Mouse (Mus musculus) bone marrow macrophage, adult 2 months (primary cell): ENCODE results near the gene Zmym1. TPM values are rescaled to one million over a fixed set of nuclear protein-coding genes. Genes with fewer than 3 reads are reported as not detected.

ENCODE experiments used
- H3K27ac ChIP-seq: 2 replicates; pipeline ENCODE4 v1.5.1; 2012; ENCODE audit warnings: low read depth, low read length; ENCODE audit not compliant: insufficient read depth
- H3K4me1 ChIP-seq: 2 replicates; pipeline ENCODE4 v1.6.1; 2012; ENCODE audit warnings: low read length; ENCODE audit not compliant: control insufficient read depth, insufficient read depth
- H3K4me3 ChIP-seq: 2 replicates; pipeline ENCODE4 v1.5.1; 2012; ENCODE audit warnings: mild to moderate bottlenecking, low read length, moderate library complexity; ENCODE audit not compliant: insufficient read depth
- CTCF ChIP-seq: IDR thresholded peaks from 2 replicates; pipeline ENCODE4 v1.5.1; 2012; ENCODE audit warnings: low read depth, mild to moderate bottlenecking, low read length, moderate library complexity
- POLR2A ChIP-seq: IDR thresholded peaks from 2 replicates; pipeline ENCODE4 v1.6.1; 2012; ENCODE audit warnings: mild to moderate bottlenecking, low read depth, low read length, borderline replicate concordance
- polyA plus RNA-seq: library from polyadenylated mRNA; stranded (reverse); fragments of >200 nt; gene quantifications from 2 replicates; pipeline ENCODE4 v1.2.4, GENCODE M21; 2012; ENCODE audit not compliant: missing spikeins, insufficient read depth, insufficient read length

Gene Zmym1
- polyA plus RNA-seq, 1 experiment: 13.2 TPM

DNA sequence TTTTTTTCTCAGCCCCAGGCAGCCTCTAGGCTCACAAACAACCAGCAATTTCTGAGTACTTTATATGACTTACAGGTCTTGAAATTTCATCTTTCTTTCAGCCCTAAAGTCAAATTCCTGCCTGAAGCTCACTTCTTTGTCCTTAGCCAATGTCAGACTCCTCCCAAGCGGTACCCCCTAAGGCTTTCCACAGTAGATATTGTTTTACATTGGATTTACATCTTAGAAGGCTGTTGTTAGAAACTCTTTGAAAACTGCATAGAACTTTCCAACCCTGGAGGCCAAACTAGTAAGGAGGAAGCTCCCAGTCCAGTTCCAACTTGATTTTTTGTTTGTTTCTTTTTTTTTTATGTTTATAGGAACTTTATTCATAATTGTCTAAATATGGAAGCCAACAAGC, 3.1 kb upstream of the Zmym1 start:
- no peak for TF ChIP-seq CTCF
- TF ChIP-seq POLR2A: no peak
- H3K27ac ChIP-seq: no peak overlapping the region
- no peak overlapping the region for H3K4me3 ChIP-seq
- H3K4me1 ChIP-seq: peaks cover 5% of the 10 kb centered on the region

DNA sequence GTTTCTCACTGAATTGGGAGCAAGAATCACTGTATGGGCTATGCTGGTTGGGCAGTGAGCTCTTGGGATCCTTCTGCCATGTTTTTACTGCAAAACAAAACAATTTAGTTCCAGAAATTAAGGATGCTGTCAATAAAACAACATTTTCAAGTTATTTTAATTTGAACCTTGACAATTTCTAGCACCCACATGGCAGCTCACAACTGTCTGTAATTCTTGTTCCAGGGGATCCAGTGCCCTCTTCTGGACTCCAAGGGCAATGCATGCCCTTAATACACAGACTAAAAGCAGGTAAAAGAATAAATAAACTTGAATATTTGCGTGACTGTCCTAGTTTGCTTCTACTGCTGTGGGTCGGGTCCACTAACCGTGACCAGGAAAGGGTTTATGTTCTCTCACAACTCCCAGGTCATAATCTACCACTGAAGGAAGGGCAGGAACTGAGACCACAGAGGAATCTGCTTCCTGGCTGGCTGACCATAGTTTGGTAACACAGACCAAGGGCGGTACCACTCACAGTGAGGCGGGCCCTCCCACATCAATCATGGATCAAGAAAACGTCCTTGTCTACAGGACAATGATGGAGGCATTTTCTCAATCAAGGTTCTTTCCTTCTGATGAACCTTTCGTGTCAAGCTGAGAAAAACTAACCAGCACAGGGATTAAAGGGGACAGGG, 6.3 kb downstream of the Zmym1 start:
- no peak for TF ChIP-seq CTCF
- TF ChIP-seq POLR2A: no peak
- Histone ChIP-seq H3K27ac (no peak overlapping the region), H3K4me1 (peaks cover 1% of the 10 kb centered on the region), H3K4me3 (no peak overlapping the region)

DNA sequence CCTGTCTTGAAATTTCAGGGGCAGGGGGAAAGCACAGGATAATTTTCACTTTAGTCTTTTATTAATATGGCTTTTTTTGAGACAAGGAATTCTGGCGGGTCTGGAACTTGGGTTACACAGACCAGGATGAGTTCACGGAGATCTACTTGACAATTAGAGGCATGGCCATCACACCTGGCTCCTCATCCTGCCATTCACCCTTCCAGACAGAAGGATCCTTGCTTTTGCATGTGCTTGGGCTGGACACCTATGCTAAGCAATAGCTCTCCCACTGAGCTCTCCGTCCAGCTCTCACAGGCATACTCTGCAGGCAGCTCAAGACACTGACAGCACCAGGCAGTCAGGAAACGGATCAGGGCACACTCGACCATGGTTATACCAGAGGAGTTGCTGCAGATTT, 7.9 kb downstream of the Zmym1 start:
- H3K4me3 ChIP-seq: no peak overlapping the region
- H3K27ac ChIP-seq: no peak overlapping the region
- no peaks in the 10 kb centered on the region for H3K4me1 ChIP-seq
- TF ChIP-seq CTCF: no peak
- TF ChIP-seq POLR2A: no peak

DNA sequence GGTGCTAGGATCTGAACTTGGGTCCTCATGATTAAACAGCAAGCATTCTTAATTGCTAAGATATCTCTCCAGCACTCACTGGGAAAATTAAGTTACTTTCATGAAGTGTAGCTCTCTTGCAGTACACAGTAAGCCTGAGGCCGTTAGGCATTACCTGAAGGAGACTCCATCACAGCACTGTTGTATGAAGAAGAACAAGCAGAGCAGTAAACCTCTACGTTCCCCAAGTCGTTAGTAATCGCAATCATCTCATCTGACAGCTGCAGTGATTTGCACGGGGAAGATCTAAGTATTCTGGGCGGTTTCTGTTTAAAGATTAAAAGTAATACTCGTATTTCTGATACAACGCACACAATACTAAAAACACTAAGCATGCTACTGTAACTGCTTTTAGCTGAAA, 9.8 kb downstream of the Zmym1 start:
- H3K27ac ChIP-seq: no peak overlapping the region
- TF ChIP-seq POLR2A (no peak), CTCF (no peak)
- H3K4me1 ChIP-seq: peaks cover 1% of the 10 kb centered on the region
- no peak overlapping the region for H3K4me3 ChIP-seq

DNA sequence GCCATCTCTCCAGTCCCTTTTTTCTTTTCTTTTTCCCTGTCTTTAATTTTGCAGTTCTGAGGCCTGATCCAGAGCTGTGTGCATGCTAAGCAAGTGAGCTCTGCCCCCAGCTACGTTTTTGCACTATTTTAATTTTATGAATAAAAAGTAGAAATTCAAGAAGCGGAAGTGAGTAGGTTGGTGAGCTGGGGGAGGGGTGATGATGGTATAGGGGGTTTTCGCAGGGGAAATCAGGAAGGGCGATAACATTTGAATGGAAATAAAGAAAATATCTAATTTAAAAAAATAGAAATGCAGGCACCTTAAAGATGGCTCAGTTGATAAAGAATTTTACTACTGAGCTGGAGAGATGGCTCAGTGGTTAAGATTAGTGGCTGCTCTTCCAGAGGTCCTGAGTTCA, 17.4 kb downstream of the Zmym1 start:
- H3K4me1 ChIP-seq: peaks cover 11% of the 10 kb centered on the region
- no peak for TF ChIP-seq POLR2A
- no peak for TF ChIP-seq CTCF
- H3K27ac ChIP-seq: no peak overlapping the region

DNA sequence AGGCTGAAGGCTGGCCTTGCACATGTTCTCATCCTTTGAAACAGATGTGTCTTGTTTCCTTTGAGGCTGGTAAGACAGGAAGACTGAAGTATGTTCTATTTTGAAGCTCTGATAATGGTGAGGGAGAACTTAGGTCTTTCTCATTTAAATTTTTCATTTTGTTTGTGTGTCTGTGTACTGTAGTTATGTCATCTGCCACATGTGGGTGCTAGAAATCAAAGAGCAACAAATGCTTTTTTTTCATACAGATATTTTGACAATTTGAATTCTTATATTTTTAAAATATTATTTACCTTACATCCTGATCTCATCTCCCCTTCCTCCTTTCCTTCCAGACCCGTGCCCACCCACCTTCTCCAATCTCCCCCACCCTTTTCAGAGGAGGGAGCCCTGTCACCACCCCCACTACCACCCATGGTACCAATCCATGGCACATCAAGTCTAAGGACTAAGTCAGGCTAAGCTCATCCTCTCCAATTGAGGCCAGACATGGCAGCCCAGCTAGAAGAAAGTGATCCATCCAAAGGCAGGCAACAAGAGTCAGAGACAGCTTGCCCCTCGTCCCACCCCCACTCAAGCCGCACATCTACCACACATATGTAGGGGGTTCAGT, 21.0 kb downstream of the Zmym1 start:
- no peak overlapping the region for H3K27ac ChIP-seq
- TF ChIP-seq CTCF (no peak), POLR2A (no peak)

More for the DNA sequence above, 17.4 kb downstream of the Zmym1 start:
- no peak overlapping the region for H3K4me3 ChIP-seq

DNA sequence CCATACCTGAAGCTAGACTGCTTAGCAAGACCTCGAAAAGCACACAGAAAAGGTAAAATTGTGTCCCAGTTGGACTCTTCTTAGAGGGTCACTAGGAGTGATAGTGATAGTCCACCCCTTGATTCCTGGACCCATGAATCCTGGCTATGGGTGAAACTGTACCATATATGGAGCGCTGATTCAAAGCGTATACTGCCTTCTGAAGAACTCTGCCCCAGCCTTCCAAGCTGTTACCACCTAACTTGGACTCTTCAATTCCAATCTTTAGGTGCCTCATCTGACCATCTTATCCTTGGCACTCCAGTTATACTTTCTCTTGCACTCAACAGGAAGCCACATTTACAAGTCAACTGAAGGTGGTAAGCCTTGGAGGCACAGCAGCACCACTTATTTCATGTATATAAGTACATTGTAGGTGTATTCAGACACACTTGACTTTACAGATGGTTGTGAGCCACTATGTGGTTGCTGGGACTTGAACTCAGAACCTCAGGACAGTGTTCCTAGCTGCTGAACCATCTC, 22.1 kb downstream of the Zmym1 start:
- no peak overlapping the region for H3K27ac ChIP-seq
- no peak for TF ChIP-seq POLR2A
- no peak overlapping the region for H3K4me3 ChIP-seq
- H3K4me1 ChIP-seq: no peaks in the 10 kb centered on the region

More for the DNA sequence above, 21.0 kb downstream of the Zmym1 start:
- Histone ChIP-seq H3K4me1 (no peaks in the 10 kb centered on the region), H3K4me3 (no peak overlapping the region)

DNA sequence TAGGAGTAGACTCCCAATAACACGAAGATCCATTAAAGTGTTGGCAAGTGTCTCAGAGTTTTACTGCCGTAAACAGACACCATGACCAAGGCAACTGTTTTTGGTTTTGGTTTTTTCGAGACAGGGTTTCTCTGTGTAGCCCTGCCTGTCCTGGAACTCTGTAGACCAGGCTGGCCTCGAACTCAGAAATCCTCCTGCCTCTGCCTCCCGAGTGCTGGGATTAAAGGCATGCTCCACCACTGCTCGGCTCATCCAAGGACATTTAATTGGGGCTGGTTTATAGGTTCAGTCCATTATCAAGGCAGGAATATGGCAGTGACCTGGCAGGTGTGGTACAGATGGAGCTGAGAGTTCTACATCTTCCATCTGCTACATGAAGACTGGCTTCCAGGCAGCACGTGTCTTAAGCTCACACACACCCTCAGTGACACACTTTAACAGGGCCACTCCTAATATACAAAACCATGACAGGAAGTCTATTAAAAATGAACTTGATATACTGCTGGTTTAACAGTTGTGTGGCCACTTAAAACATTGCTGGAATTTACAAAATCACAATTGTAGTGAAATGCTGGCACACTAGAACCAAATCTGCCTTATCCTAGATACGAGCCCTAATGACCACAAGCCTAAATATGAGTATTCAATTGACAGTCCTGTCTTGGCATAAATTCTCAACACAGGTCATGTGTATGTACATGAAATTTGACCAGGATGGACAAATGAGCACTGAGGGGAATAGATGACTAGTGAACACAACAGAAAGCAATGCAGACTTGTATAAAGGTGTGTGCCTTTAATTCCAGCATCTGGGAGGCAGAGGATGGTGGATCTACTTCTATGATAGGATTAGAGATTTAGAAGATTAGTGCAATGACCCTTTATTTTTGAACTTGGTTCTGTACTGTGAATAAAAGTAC, 22.8 kb downstream of the Zmym1 start:
- H3K4me1 ChIP-seq: no peaks in the 10 kb centered on the region
- TF ChIP-seq POLR2A: no peak
- TF ChIP-seq CTCF: no peak
- no peak overlapping the region for H3K27ac ChIP-seq
- no peak overlapping the region for H3K4me3 ChIP-seq

DNA sequence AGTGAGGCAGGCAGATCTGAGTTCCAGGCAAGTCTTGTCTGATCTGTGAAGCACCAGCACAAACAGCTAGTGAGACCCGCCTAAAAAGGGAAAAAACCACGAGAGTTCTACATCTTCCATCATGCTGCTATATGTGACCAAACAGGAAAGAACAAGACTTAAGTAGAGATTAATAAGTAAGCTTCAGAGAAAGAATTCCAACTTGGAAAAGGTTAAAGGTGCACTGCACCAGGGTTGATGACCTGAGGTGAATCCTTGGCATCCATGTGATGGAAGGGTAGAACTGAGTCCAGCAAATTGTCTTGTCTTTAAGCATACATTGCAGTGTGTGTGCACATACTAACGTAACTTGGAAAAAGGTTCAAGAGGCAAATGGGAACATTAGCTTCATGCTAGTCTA, 23.8 kb downstream of the Zmym1 start:
- Histone ChIP-seq H3K27ac (no peak overlapping the region), H3K4me3 (no peak overlapping the region), H3K4me1 (no peaks in the 10 kb centered on the region)
- TF ChIP-seq POLR2A (no peak), CTCF (no peak)
